Mouse (Mus musculus): ENCODE data around the gene Gm8882.
"Not testable (repeated sequence)": the region's sequence is repeated elsewhere in the genome, so short reads cannot be mapped to it uniquely, and the experiment has no call there.

Gene Gm8882

DNA sequence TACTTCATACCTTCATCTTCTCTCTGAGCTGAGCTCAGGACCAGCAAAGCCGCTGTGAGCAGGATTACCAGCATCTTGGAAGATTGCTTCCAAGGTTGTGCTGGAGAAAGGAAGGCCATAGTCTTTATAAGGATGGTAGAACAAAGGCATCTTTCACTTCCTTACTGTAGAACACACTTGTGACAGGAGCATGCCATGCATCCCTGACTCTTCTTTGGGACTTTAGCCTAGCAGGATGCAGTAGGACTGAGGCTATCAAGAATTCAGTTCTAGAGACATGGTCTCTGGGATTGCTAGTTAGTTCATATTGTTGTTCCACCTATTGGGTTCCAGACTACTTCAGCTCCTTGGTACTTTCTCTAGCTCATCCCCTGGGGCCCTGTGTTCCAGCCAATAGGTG, at the start of gene Gm8882:
Gene Gm8882, minus strand, starts transcription at position 101 of the 400 bp plus-strand sequence.
- not testable (repeated sequence) for DNase-seq (ENCODE audit: inconsistent ontology term)

DNA sequence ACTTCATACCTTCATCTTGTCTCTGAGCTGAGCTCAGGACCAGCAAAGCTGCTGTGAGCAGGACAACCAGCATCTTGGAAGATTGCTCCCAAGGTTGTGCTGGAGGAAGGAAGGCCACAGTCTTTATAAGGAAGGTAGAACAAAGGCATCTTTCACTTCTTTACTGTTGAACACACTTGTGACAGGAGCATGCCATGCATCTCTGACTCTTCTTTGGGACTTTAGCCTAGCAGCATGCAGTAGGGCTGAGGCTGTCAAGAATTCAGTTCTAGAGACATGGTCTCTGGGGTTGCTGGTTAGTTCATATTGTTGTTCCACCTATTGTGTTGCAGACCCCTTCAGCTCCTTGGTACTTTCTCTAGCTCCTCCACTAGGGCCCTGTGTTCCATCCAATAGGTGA, 49.3 kb downstream of the Gm8882 start, which contains the start of gene Prpmp5:
Gene Prpmp5, minus strand, starts transcription at position 101 of the 400 bp plus-strand sequence.
- not testable (repeated sequence) for DNase-seq (ENCODE audit: inconsistent ontology term)

Data from Muller cell, postnatal 12 days (primary cell).